Mouse (Mus musculus) embryonic facial prominence, embryonic 14.5 days (tissue): Measurements from ENCODE around the gene Agrp. TPM values are rescaled to one million over a fixed set of nuclear protein-coding genes. Genes with fewer than 3 reads are reported as not detected.

Source experiments
- ATAC-seq: fragments of 200-750 bp; cut with Nextera tagmentation; 2 replicates; pipeline ENCODE4 v1.8.0; 2017; ENCODE audit warnings: low read depth, moderate number of reproducible peaks, moderate TSS enrichment
- DNase-seq: peaks from one replicate; pipeline ENCODE4 v3.0.0-alpha.2; 2015; ENCODE audit warnings: low spot score
- H3K27ac ChIP-seq: fragments of 300-500 bp; sonication (generic); replicated peaks from 2 replicates; pipeline ENCODE4 v1.5.1; 2014; ENCODE audit warnings: low read depth, mild to moderate bottlenecking, low read length, moderate library complexity
- H3K27me3 ChIP-seq: fragments of 300-500 bp; sonication (generic); replicated peaks from 2 replicates; pipeline ENCODE4 v1.6.1; 2014; ENCODE audit warnings: low read length; ENCODE audit not compliant: control insufficient read depth, insufficient read depth
- H3K36me3 ChIP-seq: fragments of 300-500 bp; sonication (generic); 2 replicates; pipeline ENCODE4 v1.6.1; 2014; ENCODE audit warnings: low read length, mixed read lengths; ENCODE audit not compliant: control insufficient read depth, insufficient read depth
- H3K4me1 ChIP-seq: fragments of 300-500 bp; sonication (generic); 2 replicates; pipeline ENCODE4 v1.6.1; 2014; ENCODE audit warnings: antibody characterized with exemption, low read length; ENCODE audit not compliant: control insufficient read depth, insufficient read depth
- H3K4me2 ChIP-seq: fragments of 300-500 bp; sonication (generic); 2 replicates; pipeline ENCODE4 v1.6.1; 2014; ENCODE audit warnings: low read depth, mild to moderate bottlenecking, low read length, moderate library complexity, mixed read lengths
- H3K4me3 ChIP-seq: fragments of 300-500 bp; sonication (generic); 2 replicates; pipeline ENCODE4 v1.5.1; 2014; ENCODE audit warnings: low read depth, mild to moderate bottlenecking, low read length
- H3K9ac ChIP-seq: fragments of 300-500 bp; sonication (generic); 2 replicates; pipeline ENCODE4 v1.6.1; 2014; ENCODE audit warnings: low read depth, mild to moderate bottlenecking, low read length, moderate library complexity, mixed read lengths
- H3K9me3 ChIP-seq: fragments of 300-500 bp; sonication (generic); 2 replicates; pipeline ENCODE4 v1.6.1; 2016; ENCODE audit warnings: low read length; ENCODE audit not compliant: control insufficient read depth
- WGBS: fragments of 180-500 bp; shearing (Covaris S2); extraction: QIAGEN DNeasy Blood & Tissue Kit; methylation state at CpG from one replicate; pipeline ENCODE4 v1.1.7; 2014; 5-methylcytosine and 5-hydroxymethylcytosine counted together
- polyA plus RNA-seq: library from polyadenylated mRNA; unstranded; fragments of >200 nt; fragmentation: Nextera tagmentation; extraction: Ambion mirVana; gene quantifications from 2 replicates; pipeline ENCODE4 v1.2.1, GENCODE M21; 2014

Gene Agrp
- polyA plus RNA-seq = 1.7 and 1.9 TPM in 2 replicates

GRCm38 (mm10) chr8:105636963-105637510 is at the start of gene Agrp:
Agrp (minus strand) TSS chr8:105637393.
- no peaks in the 10 kb centered on the region for H3K27me3 ChIP-seq
- H3K27ac ChIP-seq = peak within 1 kb of the TSS; percentile 99
- 2% methylated on average over 40 of the region's 63 CpGs for WGBS
- DNase-seq = peak; percentile 57
- ATAC-seq = peak; percentile 31
- peak within 1 kb of the TSS; percentile 85 for H3K4me2 ChIP-seq
- H3K36me3 ChIP-seq = peaks cover 9% of the 10 kb centered on the region; the same call in 1 of the 2 replicates
- H3K4me1 ChIP-seq = peaks cover 14% of the 10 kb centered on the region
- peak within 1 kb of the TSS; percentile 91 for H3K4me3 ChIP-seq
- H3K9me3 ChIP-seq = no peaks in the 10 kb centered on the region
- H3K9ac ChIP-seq = peak within 1 kb of the TSS; percentile 99

- WGBS = 50% methylated on average over 6 of the region's 6 CpGs
- H3K4me2 ChIP-seq = no peak overlapping the region
These were observed 49.4 kb upstream of the Agrp start for GRCm38 (mm10) chr8:105686551-105686950.

GRCm38 (mm10) chr8:105685796-105686308 is 48.7 kb upstream of the Agrp start, which contains the start of gene Carmil2:
Carmil2 (plus strand) TSS chr8:105686274.
- WGBS = 8% methylated on average over 22 of the region's 26 CpGs
- ATAC-seq (peak; percentile 54; the same call in 1 of the 2 replicates), DNase-seq (peak; percentile 19)
- Histone ChIP-seq H3K9ac (peak within 1 kb of the TSS; percentile 37; the same call in 1 of the 2 replicates), H3K27me3 (no peaks in the 10 kb centered on the region), H3K36me3 (peaks cover 34% of the 10 kb centered on the region), H3K4me3 (0 out of 2 replicates have a peak within 1 kb of the TSS, but pooled peaks have one; percentile 11), H3K27ac (no peak within 1 kb of the TSS), H3K4me2 (peak within 1 kb of the TSS; percentile 42), H3K9me3 (no peaks in the 10 kb centered on the region), H3K4me1 (no peaks in the 10 kb centered on the region)

More at GRCm38 (mm10) chr8:105686551-105686950, 49.4 kb upstream of the Agrp start:
- no peak overlapping the region for H3K9ac ChIP-seq
- H3K4me3 ChIP-seq = no peak overlapping the region
- H3K9me3 ChIP-seq = no peaks in the 10 kb centered on the region
- no peak overlapping the region for H3K27ac ChIP-seq
- ATAC-seq (no peak), DNase-seq (no peak)
- no peaks in the 10 kb centered on the region for H3K4me1 ChIP-seq
- H3K27me3 ChIP-seq = no peaks in the 10 kb centered on the region
- peaks cover 27% of the 10 kb centered on the region for H3K36me3 ChIP-seq

GRCm38 (mm10) chr8:105685325-105685724 is 48.1 kb upstream of the Agrp start:
- no peak for DNase-seq
- ATAC-seq = no peak
- Histone ChIP-seq H3K36me3 (peaks cover 40% of the 10 kb centered on the region), H3K9me3 (no peaks in the 10 kb centered on the region), H3K4me3 (no peak overlapping the region), H3K4me2 (no peak overlapping the region), H3K9ac (0 out of 2 replicates have a peak overlapping the region, but pooled peaks have one; percentile 37), H3K27ac (no peak overlapping the region), H3K4me1 (no peaks in the 10 kb centered on the region), H3K27me3 (no peaks in the 10 kb centered on the region)
- 76% methylated on average over 7 of the region's 7 CpGs for WGBS

- H3K36me3 ChIP-seq = peaks cover 94% of the 10 kb centered on the region
- ATAC-seq (no peak), DNase-seq (no peak)
- no peaks in the 10 kb centered on the region for H3K27me3 ChIP-seq
- no peaks in the 10 kb centered on the region for H3K9me3 ChIP-seq
- H3K27ac ChIP-seq = no peak overlapping the region
- no peaks in the 10 kb centered on the region for H3K4me1 ChIP-seq
- no peak overlapping the region for H3K4me2 ChIP-seq
- WGBS = 85% methylated on average over 1 of the region's 1 CpGs
- no peak overlapping the region for H3K4me3 ChIP-seq
- no peak overlapping the region for H3K9ac ChIP-seq
These were observed 40.7 kb upstream of the Agrp start for GRCm38 (mm10) chr8:105677891-105678290.

- Histone ChIP-seq H3K9me3 (no peaks in the 10 kb centered on the region), H3K4me2 (no peak overlapping the region), H3K4me1 (no peaks in the 10 kb centered on the region), H3K4me3 (no peak overlapping the region), H3K36me3 (peaks cover 36% of the 10 kb centered on the region), H3K27me3 (no peaks in the 10 kb centered on the region), H3K9ac (no peak overlapping the region), H3K27ac (no peak overlapping the region)
- DNase-seq = peak; percentile 42
- no peak for ATAC-seq
- 78% methylated on average over 3 of the region's 3 CpGs for WGBS
These were observed 24.0 kb upstream of the Agrp start for GRCm38 (mm10) chr8:105661167-105661566.

- H3K4me2 ChIP-seq = no peak overlapping the region
- H3K9ac ChIP-seq = no peak overlapping the region
- ATAC-seq (no peak), DNase-seq (no peak)
- peaks cover 36% of the 10 kb centered on the region for H3K36me3 ChIP-seq
- H3K27me3 ChIP-seq = no peaks in the 10 kb centered on the region
- H3K4me1 ChIP-seq = no peaks in the 10 kb centered on the region
- no peak overlapping the region for H3K27ac ChIP-seq
- no peaks in the 10 kb centered on the region for H3K9me3 ChIP-seq
- H3K4me3 ChIP-seq = no peak overlapping the region
These were observed 20.4 kb upstream of the Agrp start for GRCm38 (mm10) chr8:105657641-105658040.

- DNase-seq = no peak
- H3K36me3 ChIP-seq = peaks cover 62% of the 10 kb centered on the region
- no peak overlapping the region for H3K27ac ChIP-seq
- H3K4me3 ChIP-seq = no peak overlapping the region
- WGBS = 97% methylated on average over 1 of the region's 1 CpGs
- no peaks in the 10 kb centered on the region for H3K27me3 ChIP-seq
- no peaks in the 10 kb centered on the region for H3K9me3 ChIP-seq
- ATAC-seq = no peak
- H3K9ac ChIP-seq = no peak overlapping the region
- H3K4me1 ChIP-seq = no peaks in the 10 kb centered on the region
- H3K4me2 ChIP-seq = no peak overlapping the region
These were observed 11.7 kb upstream of the Agrp start for GRCm38 (mm10) chr8:105648929-105649328.

GRCm38 (mm10) chr8:105645205-105645604 is 8.0 kb upstream of the Agrp start:
- H3K27me3 ChIP-seq = no peaks in the 10 kb centered on the region
- DNase-seq = no peak
- no peak overlapping the region for H3K27ac ChIP-seq
- no peaks in the 10 kb centered on the region for H3K4me1 ChIP-seq
- H3K36me3 ChIP-seq = peaks cover 52% of the 10 kb centered on the region
- H3K9me3 ChIP-seq = no peaks in the 10 kb centered on the region
- no peak overlapping the region for H3K9ac ChIP-seq
- H3K4me3 ChIP-seq = no peak overlapping the region
- 96% methylated on average over 1 of the region's 1 CpGs for WGBS
- no peak overlapping the region for H3K4me2 ChIP-seq
- no peak for ATAC-seq
